Mouse (Mus musculus): Measurements from ENCODE around the gene Elk3.
"Not testable (repeated sequence)": the region's sequence is repeated elsewhere in the genome, so short reads cannot be mapped to it uniquely, and the experiment has no call there.

Elk3 gene

GRCm38 (mm10) chr10:93310721-93311411 is at the start of gene Elk3:
Gene Elk3 (minus strand): TSS chr10:93311135.
- no peak for DNase-seq (ENCODE audit: low spot score)

GRCm38 (mm10) chr10:93360623-93361022 is 49.7 kb upstream of the Elk3 start:
- no peak for DNase-seq (ENCODE audit: low spot score)

- DNase-seq (ENCODE audit: low spot score), result not testable (repeated sequence)
These were observed 49.3 kb upstream of the Elk3 start for GRCm38 (mm10) chr10:93360190-93360589.

GRCm38 (mm10) chr10:93359339-93359863 is 48.5 kb upstream of the Elk3 start:
- no peak for DNase-seq (ENCODE audit: low spot score)

- no peak for DNase-seq (ENCODE audit: low spot score)
These were observed 47.9 kb upstream of the Elk3 start for GRCm38 (mm10) chr10:93358878-93359277.

GRCm38 (mm10) chr10:93357162-93357561 is 46.2 kb upstream of the Elk3 start:
- DNase-seq (ENCODE audit: low spot score), result no peak

GRCm38 (mm10) chr10:93356122-93356521 is 45.2 kb upstream of the Elk3 start:
- DNase-seq (ENCODE audit: low spot score), result no peak

- no peak for DNase-seq (ENCODE audit: low spot score)
These were observed 44.5 kb upstream of the Elk3 start for GRCm38 (mm10) chr10:93355276-93355927.

GRCm38 (mm10) chr10:93353545-93354326 is 42.8 kb upstream of the Elk3 start:
- no peak for DNase-seq (ENCODE audit: low spot score)

GRCm38 (mm10) chr10:93347918-93348505 is 37.1 kb upstream of the Elk3 start:
- no peak for DNase-seq (ENCODE audit: low spot score)

GRCm38 (mm10) chr10:93347387-93347786 is 36.5 kb upstream of the Elk3 start:
- DNase-seq (ENCODE audit: low spot score), result no peak

- DNase-seq (ENCODE audit: low spot score), result no peak
These were observed 35.4 kb upstream of the Elk3 start for GRCm38 (mm10) chr10:93346208-93346936.

- no peak for DNase-seq (ENCODE audit: low spot score)
These were observed 34.6 kb upstream of the Elk3 start for GRCm38 (mm10) chr10:93345497-93345896.

- no peak for DNase-seq (ENCODE audit: low spot score)
These were observed 32.5 kb upstream of the Elk3 start for GRCm38 (mm10) chr10:93343469-93343868.

- no peak for DNase-seq (ENCODE audit: low spot score)
These were observed 32.1 kb upstream of the Elk3 start for GRCm38 (mm10) chr10:93342986-93343385.

- DNase-seq (ENCODE audit: low spot score), result no peak
These were observed 27.6 kb upstream of the Elk3 start for GRCm38 (mm10) chr10:93338526-93338925.

- no peak for DNase-seq (ENCODE audit: low spot score)
These were observed 25.6 kb upstream of the Elk3 start for GRCm38 (mm10) chr10:93336462-93336931.

GRCm38 (mm10) chr10:93335828-93336461 is 25.0 kb upstream of the Elk3 start:
- DNase-seq (ENCODE audit: low spot score), result no peak

- no peak for DNase-seq (ENCODE audit: low spot score)
These were observed 24.1 kb upstream of the Elk3 start for GRCm38 (mm10) chr10:93335001-93335400.

- no peak for DNase-seq (ENCODE audit: low spot score)
These were observed 22.3 kb upstream of the Elk3 start for GRCm38 (mm10) chr10:93333239-93333638.

GRCm38 (mm10) chr10:93332261-93332809 is 21.4 kb upstream of the Elk3 start:
- no peak for DNase-seq (ENCODE audit: low spot score)

Measured in spleen, adult 12 weeks (tissue).